Mouse (Mus musculus) CH12.LX (cell line): ENCODE data around the gene Asb10.

ENCODE experiments used
- BHLHE40 ChIP-seq: IDR thresholded peaks from 2 replicates; pipeline ENCODE4 v1.6.1; 2011; ENCODE audit warnings: mild to moderate bottlenecking, low read depth, low read length, improper control_type of control experiment
- CTCF ChIP-seq, 2 experiments: IDR thresholded peaks in 1 of 2; conservative IDR thresholded peaks in 1 of 2; 2 replicates each; pipeline ENCODE4 v1.5.1; 2011 to 2012; ENCODE audit warnings: low read depth in 2 of 2, low read length in 2 of 2, improper control_type of control experiment in 1 of 2, inconsistent platforms in 1 of 2, mild to moderate bottlenecking in 1 of 2, moderate library complexity in 1 of 2
- GABPA ChIP-seq: IDR thresholded peaks from 2 replicates; pipeline ENCODE4 v1.6.1; 2012; ENCODE audit warnings: low read depth, low read length, improper control_type of control experiment, inconsistent platforms; ENCODE audit not compliant: insufficient replicate concordance
- HCFC1 ChIP-seq: IDR thresholded peaks from 2 replicates; pipeline ENCODE4 v1.6.1; 2012; ENCODE audit warnings: low read depth, mild to moderate bottlenecking, inconsistent platforms, low read length, improper control_type of control experiment
- KAT2A ChIP-seq: IDR thresholded peaks from 2 replicates; pipeline ENCODE4 v1.6.1; 2012; ENCODE audit warnings: low read length, improper control_type of control experiment, inconsistent platforms; ENCODE audit not compliant: insufficient replicate concordance
- POLR2A ChIP-seq: IDR thresholded peaks from 2 replicates; pipeline ENCODE4 v1.6.1; 2011; ENCODE audit warnings: low read depth, mild to moderate bottlenecking, improper control_type of control experiment, low read length
- POLR2AphosphoS2 ChIP-seq: IDR thresholded peaks from 2 replicates; pipeline ENCODE4 v1.6.1; 2011; ENCODE audit warnings: low read depth, low read length, improper control_type of control experiment
- SMC3 ChIP-seq: IDR thresholded peaks from 2 replicates; pipeline ENCODE4 v1.6.1; 2011; ENCODE audit warnings: low read depth, low read length, improper control_type of control experiment
- TBP ChIP-seq: conservative IDR thresholded peaks from 2 replicates; pipeline ENCODE4 v1.6.1; 2011; ENCODE audit warnings: low read depth, low read length, improper control_type of control experiment
- USF1 ChIP-seq: IDR thresholded peaks from 2 replicates; pipeline ENCODE4 v1.6.1; 2014; ENCODE audit warnings: low read depth, mild to moderate bottlenecking, inconsistent platforms, low read length, improper control_type of control experiment
- ZMIZ1 ChIP-seq: IDR thresholded peaks from 2 replicates; pipeline ENCODE4 v1.6.1; 2012; ENCODE audit warnings: low read depth, mild to moderate bottlenecking, inconsistent platforms, low read length, improper control_type of control experiment

- TF ChIP-seq KAT2A = no peak
- no peak for TF ChIP-seq GABPA
- TF ChIP-seq SMC3 = no peak
- no peak for TF ChIP-seq CTCF (conservative IDR thresholded peaks at IDR 0.05 in 1 of 2, IDR thresholded peaks at IDR 0.05 in 1 of 2; ENCODE audit: low read depth in 2 of 2, low read length in 2 of 2)
- no peak for TF ChIP-seq POLR2AphosphoS2
- no peak for TF ChIP-seq USF1
- no peak for TF ChIP-seq ZMIZ1
- no peak for TF ChIP-seq POLR2A
- TF ChIP-seq HCFC1 = no peak
- no peak for TF ChIP-seq BHLHE40
- no peak for TF ChIP-seq TBP
These were observed at the start of gene Asb10 for GRCm38 (mm10) chr5:24540387-24541143.
